Mouse (Mus musculus): ENCODE results near the gene Zbtb48. TPM values are rescaled to one million over a fixed set of nuclear protein-coding genes. Genes with fewer than 3 reads are reported as not detected.

Zbtb48 gene
- total and polyA plus RNA-seq, 3 experiments: 9.8 to 13.9 (median 13.4) TPM

- Histone ChIP-seq H3K4me1 (ENCODE audit: insufficient read depth, low read depth, low read length) (peaks cover 44% of the 10 kb centered on the region), H3K36me3 (replicated peaks) (no peaks in the 10 kb centered on the region), H3K27me3 (ENCODE audit: insufficient read depth, low read length) (peaks cover 44% of the 10 kb centered on the region), H3K9me3 (replicated peaks) (no peaks in the 10 kb centered on the region), H3K4me3 (ENCODE audit: low read depth, low read length) (no peak overlapping the region)
- TF ChIP-seq TAL1 (conservative IDR thresholded peaks at IDR 0.05; ENCODE audit: low read depth, low read length) (no peak), GATA2 (IDR thresholded peaks at IDR 0.05; ENCODE audit: borderline replicate concordance, low read depth, low read length) (no peak), CTCF (IDR thresholded peaks at IDR 0.05; ENCODE audit: low read depth, low read length) (no peak), POLR2AphosphoS5 (IDR thresholded peaks at IDR 0.05; ENCODE audit: insufficient replicate concordance, low read depth, low read length) (no peak), GATA1 (IDR thresholded peaks at IDR 0.05; ENCODE audit: borderline replicate concordance, low read length) (no peak)
- DNase-seq (ENCODE audit: low spot score) (no peak), ATAC-seq (ENCODE audit: extremely low read depth, insufficient number of reproducible peaks, low FRiP score, poor library complexity, severe bottlenecking) (no peak)
Observed at GRCm38 (mm10) chr4:151999481-151999880, 28.0 kb downstream of the Zbtb48 start.

- no peak overlapping the region; the same call in 1 of the 2 replicates for H3K4me3 ChIP-seq (ENCODE audit: low read depth, low read length)
- peaks cover 59% of the 10 kb centered on the region for H3K4me1 ChIP-seq (ENCODE audit: insufficient read depth, low read depth, low read length)
- peaks cover 4% of the 10 kb centered on the region for H3K36me3 ChIP-seq (replicated peaks)
- no peak for ATAC-seq (ENCODE audit: extremely low read depth, insufficient number of reproducible peaks, low FRiP score, poor library complexity, severe bottlenecking)
- no peak for DNase-seq (ENCODE audit: low spot score)
- TF ChIP-seq GATA2 (IDR thresholded peaks at IDR 0.05; ENCODE audit: borderline replicate concordance, low read depth, low read length): no peak
- TF ChIP-seq POLR2AphosphoS5 (IDR thresholded peaks at IDR 0.05; ENCODE audit: insufficient replicate concordance, low read depth, low read length): no peak
- TF ChIP-seq CTCF (IDR thresholded peaks at IDR 0.05; ENCODE audit: low read depth, low read length): no peak
- no peak for TF ChIP-seq GATA1 (IDR thresholded peaks at IDR 0.05; ENCODE audit: borderline replicate concordance, low read length)
- TF ChIP-seq TAL1 (conservative IDR thresholded peaks at IDR 0.05; ENCODE audit: low read depth, low read length): no peak
- H3K9me3 ChIP-seq (replicated peaks): no peaks in the 10 kb centered on the region
- peaks cover 48% of the 10 kb centered on the region for H3K27me3 ChIP-seq (ENCODE audit: insufficient read depth, low read length)
Observed at GRCm38 (mm10) chr4:151997701-151998100, 29.8 kb downstream of the Zbtb48 start.

GRCm38 (mm10) chr4:151996951-151997222 is 30.6 kb downstream of the Zbtb48 start:
- H3K9me3 ChIP-seq (replicated peaks): no peaks in the 10 kb centered on the region
- no peak for TF ChIP-seq CTCF (IDR thresholded peaks at IDR 0.05; ENCODE audit: low read depth, low read length)
- no peak for TF ChIP-seq TAL1 (conservative IDR thresholded peaks at IDR 0.05; ENCODE audit: low read depth, low read length)
- no peak for TF ChIP-seq GATA1 (IDR thresholded peaks at IDR 0.05; ENCODE audit: borderline replicate concordance, low read length)
- TF ChIP-seq GATA2 (IDR thresholded peaks at IDR 0.05; ENCODE audit: borderline replicate concordance, low read depth, low read length): no peak
- no peak for TF ChIP-seq POLR2AphosphoS5 (IDR thresholded peaks at IDR 0.05; ENCODE audit: insufficient replicate concordance, low read depth, low read length)
- ATAC-seq (ENCODE audit: extremely low read depth, insufficient number of reproducible peaks, low FRiP score, poor library complexity, severe bottlenecking) (no peak), DNase-seq (ENCODE audit: low spot score) (no peak)
- H3K4me1 ChIP-seq (ENCODE audit: insufficient read depth, low read depth, low read length): peaks cover 66% of the 10 kb centered on the region
- H3K36me3 ChIP-seq (replicated peaks): peaks cover 12% of the 10 kb centered on the region
- peak overlapping the region; percentile 87 for H3K4me3 ChIP-seq (ENCODE audit: low read depth, low read length)
- peaks cover 49% of the 10 kb centered on the region for H3K27me3 ChIP-seq (ENCODE audit: insufficient read depth, low read length)

DNA sequence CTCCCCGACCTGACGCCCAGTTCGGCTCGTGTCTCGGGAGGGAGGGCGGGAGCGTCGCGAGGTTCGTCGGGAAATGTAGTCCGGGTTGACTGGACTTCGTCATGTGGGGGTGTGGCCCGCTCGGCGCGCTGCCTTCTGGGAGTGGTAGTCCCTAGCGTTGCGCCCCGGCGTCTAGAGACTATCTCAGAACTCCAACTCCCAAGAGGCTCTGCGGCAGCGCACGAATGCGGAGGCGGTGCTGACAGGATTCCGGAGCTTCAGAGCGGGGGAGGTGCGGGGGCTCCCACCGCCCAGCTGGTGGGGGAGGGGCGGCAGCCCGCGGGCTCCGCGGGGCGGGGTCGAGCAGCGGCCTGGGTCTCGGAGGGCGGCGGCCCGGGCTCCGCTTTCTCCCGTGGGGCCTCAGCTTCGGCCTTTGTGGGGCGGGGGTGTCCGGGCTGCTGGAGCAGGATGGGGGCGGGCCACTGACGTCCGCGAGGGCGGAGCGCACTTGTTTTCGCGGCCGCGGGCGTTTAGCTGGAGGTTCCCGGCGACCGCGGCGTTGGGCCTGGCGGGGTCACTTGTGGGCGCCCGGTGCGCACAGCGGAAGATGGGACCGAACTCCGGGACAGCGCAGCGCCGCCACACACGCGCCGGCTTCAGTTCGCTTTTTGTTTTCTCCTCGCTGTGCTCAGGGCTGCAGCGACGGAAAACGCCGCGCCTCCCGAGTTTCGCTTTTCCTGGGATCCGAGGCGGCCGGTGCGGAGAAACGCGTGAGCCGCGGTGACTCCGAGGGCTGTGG is 31.1 kb downstream of the Zbtb48 start, which contains the start of gene Phf13:
Gene Phf13 (minus strand): TSS at position 86 of the 778 bp plus-strand sequence.
- peaks cover 17% of the 10 kb centered on the region for H3K36me3 ChIP-seq (replicated peaks)
- ATAC-seq (ENCODE audit: extremely low read depth, insufficient number of reproducible peaks, low FRiP score, poor library complexity, severe bottlenecking) (peak; percentile 88), DNase-seq (ENCODE audit: low spot score) (peak; percentile 93)
- peak within 1 kb of the TSS; percentile 87 for H3K4me3 ChIP-seq (ENCODE audit: low read depth, low read length)
- H3K4me1 ChIP-seq (ENCODE audit: insufficient read depth, low read depth, low read length): peaks cover 66% of the 10 kb centered on the region
- TF ChIP-seq GATA1 (IDR thresholded peaks at IDR 0.05; ENCODE audit: borderline replicate concordance, low read length): no peak
- no peak for TF ChIP-seq CTCF (IDR thresholded peaks at IDR 0.05; ENCODE audit: low read depth, low read length)
- no peak for TF ChIP-seq GATA2 (IDR thresholded peaks at IDR 0.05; ENCODE audit: borderline replicate concordance, low read depth, low read length)
- TF ChIP-seq TAL1 (conservative IDR thresholded peaks at IDR 0.05; ENCODE audit: low read depth, low read length): no peak
- TF ChIP-seq POLR2AphosphoS5 (IDR thresholded peaks at IDR 0.05; ENCODE audit: insufficient replicate concordance, low read depth, low read length): no peak
- H3K9me3 ChIP-seq (replicated peaks): no peaks in the 10 kb centered on the region
- H3K27me3 ChIP-seq (ENCODE audit: insufficient read depth, low read length): peaks cover 49% of the 10 kb centered on the region

DNA sequence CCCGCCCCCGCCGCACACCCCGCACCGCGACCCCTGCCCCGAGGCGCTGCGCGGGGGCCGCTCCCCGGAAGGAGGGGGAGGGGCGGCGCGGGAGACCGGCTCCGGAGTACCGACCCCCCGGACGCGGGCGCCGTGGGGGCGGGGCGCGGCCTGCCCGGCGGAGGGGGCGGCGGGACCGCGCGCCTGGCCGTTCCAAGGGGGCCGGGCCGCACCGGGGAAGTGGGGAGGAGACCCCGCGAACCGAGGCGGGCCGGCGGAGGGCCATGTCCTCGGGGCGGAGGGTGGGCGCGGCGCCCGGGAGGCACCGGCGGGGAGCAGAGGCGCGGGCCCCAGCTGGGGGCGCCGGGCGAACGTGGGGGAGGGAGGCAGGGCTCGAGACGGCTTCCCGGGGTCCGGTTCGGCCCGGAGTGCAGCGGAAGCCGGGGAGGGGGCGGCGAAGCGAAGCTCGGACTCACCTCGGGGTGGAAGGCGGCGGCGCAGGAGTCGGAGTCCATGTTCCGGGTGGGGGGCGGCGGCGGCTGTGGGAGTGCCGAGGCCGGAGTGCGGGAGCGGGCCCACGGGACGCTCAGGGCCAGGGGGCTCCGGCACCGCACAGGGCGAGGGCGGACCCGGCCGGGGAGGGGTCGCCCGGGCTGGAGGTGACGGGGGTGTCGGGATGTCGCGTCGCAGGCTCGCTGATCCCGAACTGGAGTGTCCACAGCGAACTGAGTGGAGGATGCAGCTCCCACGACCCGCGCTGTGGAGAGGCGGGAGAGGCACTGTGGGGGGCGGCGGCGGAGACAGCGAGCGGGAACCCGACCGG is 31.9 kb downstream of the Zbtb48 start:
- no peaks in the 10 kb centered on the region for H3K9me3 ChIP-seq (replicated peaks)
- peaks cover 63% of the 10 kb centered on the region for H3K4me1 ChIP-seq (ENCODE audit: insufficient read depth, low read depth, low read length)
- TF ChIP-seq CTCF (IDR thresholded peaks at IDR 0.05; ENCODE audit: low read depth, low read length) (no peak), TAL1 (conservative IDR thresholded peaks at IDR 0.05; ENCODE audit: low read depth, low read length) (no peak), GATA1 (IDR thresholded peaks at IDR 0.05; ENCODE audit: borderline replicate concordance, low read length) (no peak), GATA2 (IDR thresholded peaks at IDR 0.05; ENCODE audit: borderline replicate concordance, low read depth, low read length) (no peak), POLR2AphosphoS5 (IDR thresholded peaks at IDR 0.05; ENCODE audit: insufficient replicate concordance, low read depth, low read length) (no peak)
- peaks cover 53% of the 10 kb centered on the region for H3K27me3 ChIP-seq (ENCODE audit: insufficient read depth, low read length)
- H3K36me3 ChIP-seq (replicated peaks): peaks cover 25% of the 10 kb centered on the region
- no peak for ATAC-seq (ENCODE audit: extremely low read depth, insufficient number of reproducible peaks, low FRiP score, poor library complexity, severe bottlenecking)
- peak overlapping the region; percentile 87 for H3K4me3 ChIP-seq (ENCODE audit: low read depth, low read length)
- no peak for DNase-seq (ENCODE audit: low spot score)
